In the genomic region with DNA sequence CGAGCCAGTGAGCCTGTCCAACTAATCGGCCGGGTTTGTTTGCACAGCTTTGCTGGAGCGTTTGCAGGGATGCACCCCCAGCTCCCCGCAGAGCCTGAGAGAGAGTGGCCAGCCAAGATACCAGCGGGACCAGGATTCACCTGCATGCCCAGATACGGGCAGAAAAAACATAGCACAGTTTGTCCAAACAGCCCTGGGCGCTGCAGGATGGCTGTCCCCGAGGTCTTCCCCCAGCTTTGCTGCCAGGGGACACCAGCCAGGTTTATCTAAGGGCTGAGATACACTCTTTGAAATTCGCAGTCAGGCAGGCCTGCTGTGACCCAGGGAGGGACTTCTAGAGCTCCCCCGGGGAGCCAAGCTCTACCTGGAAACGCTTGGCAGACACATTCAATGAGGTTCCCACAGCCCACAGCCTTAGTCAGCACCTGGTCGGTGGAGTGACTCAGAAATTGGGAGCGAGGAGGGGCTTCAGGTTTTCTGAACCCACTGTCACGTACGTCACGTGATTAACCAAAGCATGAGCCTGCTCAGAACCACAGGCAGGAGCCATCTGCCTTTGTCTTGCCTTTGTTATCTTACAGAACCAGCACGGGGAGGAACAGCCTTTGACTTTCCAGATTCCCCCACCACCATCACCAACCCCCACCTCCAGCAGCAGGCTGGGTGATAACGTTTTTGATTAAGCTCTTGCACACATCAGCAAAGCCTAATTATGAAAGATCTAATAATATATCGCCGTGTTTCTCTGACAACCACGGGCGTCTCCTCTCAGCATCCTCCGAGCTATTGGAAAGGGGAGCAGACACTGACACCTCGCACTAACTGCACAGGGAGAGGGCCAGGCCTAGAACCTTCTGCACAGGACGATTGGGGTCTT, we compare ENCODE assay signal across 8 mouse cellular contexts.
A peak's percentile ranks its signal among the peaks of the same experiment; 100 is the strongest.
DNase-seq lines count a peak whose midpoint lies in the region; ATAC-seq lines count a peak whose summit lies in the region.

No protein-coding gene starts in this region.

- H3K9me3 ChIP-seq in kidney, embryonic 15.5 days (replicated peaks): no peaks in the 10 kb centered on the region
- H3K9me3 ChIP-seq in hindbrain, embryonic 16.5 days (ENCODE audit: control insufficient read depth, low read length): no peaks in the 10 kb centered on the region
- H3K9me3 ChIP-seq in limb, embryonic 15.5 days: no peaks in the 10 kb centered on the region
- no peaks in the 10 kb centered on the region for H3K9me3 ChIP-seq in neural tube, embryonic 12.5 days

- peak overlapping the region; percentile 9; the same call in 1 of the 2 replicates for H3K4me3 ChIP-seq in kidney, embryonic 15.5 days (replicated peaks)
- peak overlapping the region; percentile 24; the same call in 1 of the 2 replicates for H3K4me3 ChIP-seq in hindbrain, embryonic 16.5 days (ENCODE audit: low read length)
- no peak overlapping the region for H3K4me3 ChIP-seq in limb, embryonic 15.5 days
- H3K4me3 ChIP-seq in neural tube, embryonic 12.5 days: no peak overlapping the region

- no peaks in the 10 kb centered on the region for H3K36me3 ChIP-seq in kidney, embryonic 15.5 days
- no peaks in the 10 kb centered on the region for H3K36me3 ChIP-seq in hindbrain, embryonic 16.5 days (ENCODE audit: control insufficient read depth, insufficient read depth, low read length)
- no peaks in the 10 kb centered on the region for H3K36me3 ChIP-seq in limb, embryonic 15.5 days
- H3K36me3 ChIP-seq in neural tube, embryonic 12.5 days: no peaks in the 10 kb centered on the region

- DNase-seq in kidney, postnatal 36 days: no peak
- peak; percentile 97 for DNase-seq in cerebellum, adult 9-11 months
- DNase-seq in frontal cortex, postnatal 14 days (ENCODE audit: low spot score in 2 of 2): peak; percentile 13 to 29

- H3K27me3 ChIP-seq in kidney, embryonic 15.5 days: peaks cover 26% of the 10 kb centered on the region
- H3K27me3 ChIP-seq in hindbrain, embryonic 16.5 days (replicated peaks; ENCODE audit: control insufficient read depth, insufficient read depth, low read length): no peaks in the 10 kb centered on the region
- peaks cover 13% of the 10 kb centered on the region for H3K27me3 ChIP-seq in limb, embryonic 15.5 days
- no peaks in the 10 kb centered on the region for H3K27me3 ChIP-seq in neural tube, embryonic 12.5 days (replicated peaks)

- H3K4me2 ChIP-seq in kidney, embryonic 15.5 days: peak overlapping the region; percentile 47
- H3K4me2 ChIP-seq in hindbrain, embryonic 16.5 days (ENCODE audit: low read length): peak overlapping the region; percentile 52
- H3K4me2 ChIP-seq in limb, embryonic 15.5 days: no peak overlapping the region
- H3K4me2 ChIP-seq in neural tube, embryonic 12.5 days (replicated peaks): peak overlapping the region; percentile 52

- no peak overlapping the region for H3K27ac ChIP-seq in kidney, embryonic 15.5 days
- H3K27ac ChIP-seq in hindbrain, embryonic 16.5 days (ENCODE audit: low read depth, low read length): peak overlapping the region; percentile 62
- H3K27ac ChIP-seq in limb, embryonic 15.5 days: no peak overlapping the region
- no peak overlapping the region for H3K27ac ChIP-seq in neural tube, embryonic 12.5 days

- WGBS in kidney, embryonic 15.5 days: 15% methylated on average over 26 of the region's 26 CpGs
- 6% methylated on average over 26 of the region's 26 CpGs for WGBS in hindbrain, embryonic 16.5 days
- WGBS in limb, embryonic 15.5 days: 23% methylated on average over 26 of the region's 26 CpGs
- WGBS in neural tube, embryonic 12.5 days: 6% methylated on average over 26 of the region's 26 CpGs

- H3K9ac ChIP-seq in kidney, embryonic 15.5 days: no peak overlapping the region
- peak overlapping the region; percentile 48 for H3K9ac ChIP-seq in hindbrain, embryonic 16.5 days (ENCODE audit: low read depth, low read length)
- H3K9ac ChIP-seq in limb, embryonic 15.5 days: no peak overlapping the region
- H3K9ac ChIP-seq in neural tube, embryonic 12.5 days: 0 out of 2 replicates have a peak overlapping the region, but pooled peaks have one; percentile 14

- ATAC-seq in kidney, embryonic 15.5 days (replicated peaks; ENCODE audit: low FRiP score): peak; percentile 71
- ATAC-seq in hindbrain, embryonic 16.5 days: peak; percentile 80
- peak; percentile 44; the same call in 1 of the 2 replicates for ATAC-seq in limb, embryonic 15.5 days (ENCODE audit: insufficient number of reproducible peaks, low FRiP score, low TSS enrichment, low read depth)
- ATAC-seq in neural tube, embryonic 12.5 days (ENCODE audit: low FRiP score, low read depth): peak; percentile 62
- no peak for ATAC-seq in erythroblast, adult 5-6 weeks (replicated peaks; ENCODE audit: low FRiP score, poor library complexity, severe bottlenecking)

- H3K4me1 ChIP-seq in kidney, embryonic 15.5 days: peaks cover 30% of the 10 kb centered on the region
- H3K4me1 ChIP-seq in hindbrain, embryonic 16.5 days (ENCODE audit: control insufficient read depth, insufficient read depth, low read depth, low read length): peaks cover 29% of the 10 kb centered on the region
- peaks cover 24% of the 10 kb centered on the region for H3K4me1 ChIP-seq in limb, embryonic 15.5 days
- H3K4me1 ChIP-seq in neural tube, embryonic 12.5 days: peaks cover 33% of the 10 kb centered on the region

Comparison
In these comparisons a context has a peak if more than half of its experiments do, and no peak if none do; other contexts are left out.
1. H3K4me3 ChIP-seq: peak in kidney, embryonic 15.5 days (single experiment) and hindbrain, embryonic 16.5 days (single experiment); none in limb, embryonic 15.5 days (single experiment) and neural tube, embryonic 12.5 days (single experiment).
2. H3K9ac ChIP-seq: peak in hindbrain, embryonic 16.5 days (single experiment) and neural tube, embryonic 12.5 days (single experiment); none in kidney, embryonic 15.5 days (single experiment) and limb, embryonic 15.5 days (single experiment).
3. DNase-seq: peak in cerebellum, adult 9-11 months (single experiment) and frontal cortex, postnatal 14 days (2 of 2); none in kidney, postnatal 36 days (0 of 2).